Mouse (Mus musculus) cortical plate, adult 2 months (tissue): ENCODE measurements around the gene Schip1.

Source experiments
- CTCF ChIP-seq: fragments of 200-500 bp; IDR thresholded peaks from 2 replicates; pipeline ENCODE4 v1.5.1; 2011; ENCODE audit warnings: mild to moderate bottlenecking, control low read depth, low read length; ENCODE audit not compliant: insufficient read depth; ENCODE audit errors: extremely low read depth
- POLR2A ChIP-seq: fragments of 200-500 bp; IDR thresholded peaks from 2 replicates; pipeline ENCODE4 v1.6.1; 2011; ENCODE audit warnings: mild to moderate bottlenecking, low read length, control low read depth; ENCODE audit not compliant: insufficient read depth; ENCODE audit errors: extremely low read depth

GRCm38 (mm10) chr3:68434897-68435296 lies 370.3 kb downstream of the Schip1 start:
- no peak for TF ChIP-seq CTCF
- no peak for TF ChIP-seq POLR2A
